Mouse (Mus musculus) kidney, adult 11 months (tissue): Measurements from ENCODE around the gene Lhpp.
"Not testable (repeated sequence)": the region's sequence is repeated elsewhere in the genome, so short reads cannot be mapped to it uniquely, and the experiment has no call there.

ENCODE experiments used
- DNase-seq: peaks from one replicate; pipeline ENCODE4 v3.0.0; 2022

Gene Lhpp

DNA sequence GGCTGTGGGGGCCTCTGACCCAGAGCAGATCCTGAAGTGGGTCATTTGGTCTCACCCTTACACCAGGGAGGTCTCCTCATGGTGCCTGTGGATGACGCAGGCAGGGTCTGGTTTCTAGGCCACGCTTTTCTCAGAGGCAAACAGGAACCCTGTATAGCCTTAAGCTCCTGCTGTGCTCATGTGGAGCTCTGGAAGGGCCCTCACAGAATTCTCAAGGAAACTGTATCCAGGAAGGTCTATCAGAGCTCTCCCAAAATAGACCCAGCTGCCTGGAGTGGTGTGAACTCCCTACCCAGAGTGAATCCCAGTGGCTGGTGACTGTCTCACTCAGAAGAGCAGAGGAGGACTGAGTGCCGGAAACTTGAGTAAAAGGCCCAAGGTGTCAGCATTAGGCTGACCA, 44.0 kb downstream of the Lhpp start:
- no peak for DNase-seq

DNA sequence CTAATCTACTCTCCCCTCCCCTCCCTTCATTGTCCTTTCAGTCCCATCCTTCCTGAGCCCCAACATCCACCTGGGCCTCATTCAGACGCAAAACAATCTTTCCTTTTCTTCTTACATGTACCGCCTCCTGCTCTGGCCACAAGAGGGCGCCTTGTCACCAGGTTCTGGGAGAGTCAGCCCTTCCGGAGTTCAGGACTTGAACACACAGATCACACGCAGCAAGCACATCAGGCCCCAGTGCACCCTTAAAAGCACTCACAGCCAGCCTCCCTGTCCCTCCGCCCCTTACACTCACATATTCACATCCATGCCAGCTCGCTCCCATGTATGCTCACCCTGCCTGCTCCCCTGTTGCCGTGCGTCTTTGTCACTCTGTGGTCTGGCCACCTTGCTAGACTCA, 45.6 kb downstream of the Lhpp start:
- DNase-seq: peak; percentile 82

DNA sequence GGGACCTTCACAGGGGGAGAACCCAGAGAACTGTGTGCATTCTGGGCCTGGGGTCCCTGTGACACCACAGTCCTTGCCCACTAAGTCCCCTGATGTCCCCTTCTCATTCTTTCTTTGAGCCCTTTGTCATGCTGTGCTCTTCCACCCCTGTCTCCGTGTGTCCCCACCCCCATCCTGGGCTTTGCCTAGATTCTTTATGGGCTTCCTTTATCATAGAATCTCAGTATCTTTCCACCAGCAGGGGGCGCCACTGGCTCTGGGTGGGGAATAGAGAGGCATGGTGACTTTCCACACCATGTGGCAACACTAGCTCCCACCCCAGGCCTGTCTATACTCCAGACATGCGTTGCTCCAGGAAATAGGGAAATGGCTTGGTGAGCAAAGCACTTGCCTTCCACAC, 46.1 kb downstream of the Lhpp start:
- DNase-seq: peak; percentile 76

DNA sequence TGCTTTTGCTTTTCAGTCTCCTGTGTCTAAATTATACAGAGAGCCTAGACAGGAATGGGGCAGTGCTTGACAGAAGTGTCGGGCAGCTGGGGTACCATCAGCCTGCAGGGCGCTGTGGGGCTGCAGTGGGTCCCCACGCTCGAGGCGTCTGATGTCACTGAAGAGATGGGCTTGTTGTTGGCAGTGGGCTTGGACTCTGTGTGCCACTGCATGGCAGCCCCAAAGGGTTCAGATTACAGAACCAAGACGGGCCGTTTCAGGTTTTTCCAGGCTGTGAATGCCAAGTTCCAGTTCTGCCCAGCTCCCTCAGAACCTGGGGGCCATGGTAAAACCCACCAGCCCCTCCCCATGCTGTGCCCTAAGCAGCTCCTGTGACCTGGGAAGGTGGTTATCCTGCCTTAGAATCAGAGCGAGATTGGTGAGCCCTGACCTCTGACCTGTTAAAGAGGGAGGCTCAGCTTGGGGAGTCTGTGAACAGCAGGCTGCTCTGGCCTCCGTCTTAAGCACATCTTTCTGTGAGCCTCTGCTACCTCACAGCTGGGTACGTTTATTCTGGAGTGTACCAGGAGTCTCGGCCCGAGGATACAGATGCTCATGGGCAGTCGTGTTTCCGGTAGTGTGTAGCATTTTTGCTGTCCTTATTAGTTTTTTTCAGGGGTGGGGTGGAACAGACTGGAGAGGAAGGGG, 47.1 kb downstream of the Lhpp start:
- DNase-seq: no peak

DNA sequence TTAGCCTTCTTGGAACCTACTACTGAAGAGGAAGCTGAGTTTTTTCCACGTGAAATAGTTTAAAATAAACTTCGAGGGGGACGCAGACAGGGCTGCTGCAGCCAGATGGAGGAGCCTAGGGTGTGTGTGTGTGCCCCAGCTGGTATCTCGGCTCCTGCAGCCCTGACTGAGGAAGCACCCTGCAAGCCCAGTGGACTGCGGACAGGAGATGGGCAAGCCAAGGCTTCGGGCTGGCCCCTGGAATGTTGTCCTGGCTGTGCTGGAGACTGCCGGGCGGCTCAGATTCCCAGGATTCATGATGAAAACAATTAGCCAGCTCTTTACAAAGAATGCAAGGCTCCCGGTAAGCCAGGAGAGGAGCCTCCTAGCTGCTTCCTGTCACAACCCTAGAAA, 47.6 kb downstream of the Lhpp start:
- DNase-seq: peak; percentile 41

DNA sequence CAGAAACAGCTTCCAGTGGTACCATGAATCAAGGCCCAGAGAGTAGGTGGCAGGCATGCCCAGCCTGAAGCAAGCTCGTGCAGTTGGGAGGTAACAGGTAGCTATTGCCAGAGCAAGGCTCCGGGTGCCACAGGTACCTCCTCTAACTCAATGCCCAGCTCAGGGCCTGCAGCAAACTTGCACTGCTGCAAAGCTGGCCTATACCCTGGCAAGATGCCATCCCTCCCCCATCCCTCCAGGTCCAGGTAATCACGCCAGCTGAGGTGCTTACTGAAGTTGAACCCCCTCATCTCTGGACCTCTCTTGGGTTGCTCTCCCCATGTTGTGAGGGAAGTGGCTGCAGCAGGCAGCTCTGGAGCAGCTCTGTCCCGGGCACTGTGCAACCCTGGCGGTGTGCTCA, 48.2 kb downstream of the Lhpp start:
- peak; percentile 30 for DNase-seq

DNA sequence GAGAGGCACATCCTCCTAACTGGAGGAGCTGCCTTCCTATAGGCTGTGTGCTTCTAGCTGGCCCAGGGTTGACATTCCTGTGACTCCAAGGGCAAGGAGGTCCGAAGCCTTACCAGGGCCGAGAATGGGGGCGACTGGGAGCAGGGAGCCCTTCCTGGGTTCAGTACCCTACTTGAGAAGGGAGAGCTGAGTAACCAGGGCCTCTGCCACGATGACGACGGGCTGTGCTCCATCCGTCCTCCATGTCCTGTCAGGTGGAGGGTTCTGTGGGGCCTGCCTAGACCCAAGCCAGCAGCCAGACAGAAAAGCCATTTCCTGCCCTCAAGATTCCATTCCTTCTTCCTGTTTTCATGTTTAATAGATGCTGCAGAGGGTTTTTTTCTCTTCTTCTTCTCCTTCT, 49.2 kb downstream of the Lhpp start:
- no peak for DNase-seq

DNA sequence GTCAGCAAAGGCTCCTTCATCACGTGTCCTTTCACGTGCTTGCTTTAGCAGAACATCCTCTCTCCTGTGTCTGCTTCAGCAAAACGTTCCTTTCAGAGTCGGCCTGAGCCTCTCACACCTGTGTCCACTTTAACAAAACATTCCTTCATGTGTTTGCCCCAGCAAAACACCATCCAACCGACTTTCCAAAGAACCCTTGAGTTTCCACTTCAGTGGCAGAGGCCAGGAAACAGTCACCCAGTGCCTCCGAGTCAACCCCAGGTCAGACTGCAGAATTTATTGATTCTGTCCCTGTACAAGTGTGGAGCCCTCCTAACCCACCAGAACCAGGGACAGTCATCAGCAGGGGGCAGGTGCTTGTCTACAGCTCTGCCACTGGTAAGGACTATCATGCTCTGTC, 52.4 kb downstream of the Lhpp start:
- DNase-seq: not testable (repeated sequence)

DNA sequence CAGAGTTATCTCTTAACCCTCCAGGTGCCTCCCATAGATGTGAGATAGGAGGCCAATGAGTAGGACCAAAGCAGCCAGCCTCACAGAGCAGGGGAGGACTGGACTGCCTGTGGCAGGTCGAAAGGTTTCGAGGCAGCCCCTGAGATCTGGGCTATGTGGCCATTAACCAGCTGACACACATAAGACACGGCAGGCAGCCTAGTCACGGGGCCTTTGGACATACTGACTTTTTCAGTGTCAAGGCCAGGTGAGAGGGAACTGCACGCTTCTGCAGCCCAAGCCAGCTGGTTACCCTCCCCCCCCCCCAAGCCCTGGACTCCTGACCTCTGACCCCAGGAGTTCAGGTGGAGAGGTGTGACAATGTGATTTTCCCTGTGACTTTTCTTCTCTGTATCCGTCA, 54.4 kb downstream of the Lhpp start:
- DNase-seq: no peak

DNA sequence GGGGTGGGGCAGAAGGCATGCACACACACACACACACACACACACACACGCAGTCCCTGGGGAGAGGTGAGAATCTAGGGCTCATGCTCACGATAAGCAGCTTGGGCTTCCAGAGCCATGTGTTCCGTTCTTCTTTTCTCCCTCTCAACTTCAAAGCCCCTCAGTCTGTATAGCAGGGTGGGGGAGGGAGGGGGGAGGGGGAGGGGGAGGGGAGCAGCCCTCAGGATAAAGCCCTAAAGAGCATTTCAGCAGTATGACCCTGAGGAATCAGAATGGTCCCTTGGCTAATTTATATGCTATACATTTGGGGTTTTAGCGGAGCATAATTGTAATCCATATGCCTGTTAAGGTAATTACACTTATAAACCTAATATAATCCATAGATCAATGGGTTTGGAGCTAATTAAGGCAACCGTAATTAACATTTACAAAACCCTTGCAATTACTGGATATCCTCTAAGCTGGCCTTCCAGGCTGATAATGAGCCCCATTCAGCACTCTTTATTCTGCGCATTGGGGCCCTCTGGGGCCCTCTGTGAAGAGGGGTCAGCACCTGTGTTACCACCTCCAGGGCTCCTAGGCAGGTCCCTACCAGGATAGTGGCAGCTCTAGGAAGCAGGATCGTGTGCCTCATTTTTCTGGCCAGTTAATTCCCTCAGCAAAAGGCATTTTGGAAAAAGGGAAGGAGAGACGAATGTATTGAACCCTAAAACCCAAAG, 55.4 kb downstream of the Lhpp start:
- DNase-seq: no peak

DNA sequence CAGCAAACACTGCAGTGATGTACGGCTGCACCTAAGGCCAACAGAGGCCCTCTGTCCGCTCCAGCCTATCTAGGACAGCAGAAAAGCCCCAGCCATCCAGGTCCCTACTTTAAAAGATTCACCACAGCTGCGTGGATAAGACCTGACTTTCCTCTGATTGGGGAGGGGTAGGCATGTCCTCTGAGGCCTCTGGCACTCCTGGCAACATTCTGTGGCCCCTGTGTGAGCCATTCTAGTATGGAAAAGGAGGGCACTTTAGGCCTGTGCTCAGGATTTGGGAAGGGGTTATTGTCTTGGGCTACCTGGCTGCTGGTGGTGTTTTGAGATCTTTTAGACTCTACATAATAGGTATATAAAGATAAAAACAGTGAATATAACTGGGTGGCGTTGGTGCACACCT, 56.1 kb downstream of the Lhpp start:
- no peak for DNase-seq

DNA sequence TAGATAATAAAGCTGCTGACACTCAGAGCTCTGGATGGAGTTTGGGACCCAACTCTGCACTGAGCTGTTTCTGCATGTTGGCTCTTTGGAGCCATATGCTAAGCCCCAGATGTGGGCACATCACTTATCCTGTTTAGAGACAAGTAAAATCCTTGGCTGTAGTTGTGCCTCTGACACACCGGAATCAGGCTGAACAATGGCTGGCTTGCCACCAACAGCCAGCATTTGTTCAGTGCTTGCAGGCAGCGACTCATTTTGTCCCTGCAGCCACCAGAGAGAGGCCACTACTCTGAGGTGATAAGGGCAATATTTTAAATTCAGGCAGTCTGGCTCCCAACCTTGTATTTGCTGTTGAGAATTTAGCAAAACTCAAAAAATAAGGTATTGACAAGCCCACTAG, 58.2 kb downstream of the Lhpp start:
- peak; percentile 67 for DNase-seq

DNA sequence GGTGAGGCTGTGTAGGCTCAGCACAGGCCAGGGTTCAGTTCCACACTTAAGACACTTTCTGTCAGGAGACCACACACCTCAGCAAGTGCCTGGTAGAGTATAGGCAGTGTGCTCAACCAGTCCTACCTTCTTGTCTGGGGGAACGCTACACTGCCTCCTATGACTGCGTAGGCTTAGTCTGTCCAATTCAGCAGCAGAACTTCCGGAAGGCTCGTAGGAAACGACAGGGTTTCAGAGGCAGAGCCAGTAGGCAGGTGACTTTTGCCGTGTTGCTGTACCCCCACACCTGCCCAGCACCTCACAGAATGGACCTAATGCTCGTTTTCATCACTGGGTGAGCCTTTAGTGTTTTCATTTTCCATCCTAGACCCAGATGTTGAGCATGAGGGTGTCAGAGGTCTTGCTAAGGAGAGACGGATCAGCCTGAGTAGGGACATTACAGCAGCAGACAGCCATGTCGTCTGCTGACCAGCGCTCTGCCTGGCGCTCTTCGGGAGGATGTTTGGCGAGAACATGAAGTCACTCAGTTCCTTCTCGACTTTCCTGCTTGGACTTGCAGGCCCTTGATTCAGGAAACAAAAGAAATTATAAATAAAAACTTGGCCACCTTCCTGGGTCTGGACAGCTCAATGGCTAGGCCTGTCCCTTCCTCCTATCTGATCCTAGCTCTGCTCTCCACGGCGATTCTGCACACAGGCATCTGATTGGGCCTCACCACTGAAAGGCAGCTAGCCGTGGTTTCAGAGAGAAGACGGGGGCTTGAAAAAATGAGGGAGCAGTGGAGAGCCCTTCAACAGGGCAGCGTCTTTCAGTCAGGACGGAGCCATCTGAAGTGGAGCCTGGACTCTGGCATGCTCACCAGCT, 59.8 kb downstream of the Lhpp start:
- no peak for DNase-seq

DNA sequence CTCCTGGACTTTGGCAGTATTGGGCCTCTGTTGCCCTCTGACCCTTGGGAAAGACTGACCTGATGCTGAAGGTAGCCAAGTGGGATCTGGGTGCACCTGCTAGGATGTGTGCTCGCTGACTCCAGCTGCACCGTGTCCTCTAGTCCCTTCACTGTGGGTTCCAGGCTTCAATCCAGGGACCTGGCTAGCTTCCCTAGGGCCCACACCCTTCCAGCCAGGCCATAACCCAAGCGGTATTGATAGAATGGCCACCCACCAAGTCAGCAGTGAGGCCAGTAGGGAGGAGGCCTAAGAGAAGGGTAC, 60.4 kb downstream of the Lhpp start:
- peak; percentile 86 for DNase-seq

DNA sequence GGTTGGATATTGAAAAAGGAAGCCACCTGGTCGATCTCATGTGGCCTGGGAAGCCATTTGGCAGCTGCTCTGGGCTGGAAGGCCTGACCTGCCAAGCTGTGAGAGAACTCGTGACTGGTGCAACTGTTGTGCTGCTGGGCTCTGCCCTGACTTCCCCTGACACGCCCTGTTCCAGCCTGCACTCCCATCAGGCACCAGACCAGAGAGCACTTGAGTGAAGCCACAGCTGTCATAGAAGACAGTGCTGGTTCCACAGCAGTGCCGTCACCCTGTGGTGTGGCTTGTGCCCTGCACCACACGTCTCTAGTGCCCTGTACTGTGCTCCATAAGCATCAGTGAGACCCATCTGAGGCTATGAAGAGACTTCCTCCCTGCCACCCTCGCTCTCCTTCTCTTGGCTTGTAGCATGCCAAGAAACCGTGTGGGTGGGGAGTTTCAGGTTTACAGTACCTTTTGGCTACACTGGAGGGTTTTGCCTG, 62.1 kb downstream of the Lhpp start:
- DNase-seq: peak; percentile 66

DNA sequence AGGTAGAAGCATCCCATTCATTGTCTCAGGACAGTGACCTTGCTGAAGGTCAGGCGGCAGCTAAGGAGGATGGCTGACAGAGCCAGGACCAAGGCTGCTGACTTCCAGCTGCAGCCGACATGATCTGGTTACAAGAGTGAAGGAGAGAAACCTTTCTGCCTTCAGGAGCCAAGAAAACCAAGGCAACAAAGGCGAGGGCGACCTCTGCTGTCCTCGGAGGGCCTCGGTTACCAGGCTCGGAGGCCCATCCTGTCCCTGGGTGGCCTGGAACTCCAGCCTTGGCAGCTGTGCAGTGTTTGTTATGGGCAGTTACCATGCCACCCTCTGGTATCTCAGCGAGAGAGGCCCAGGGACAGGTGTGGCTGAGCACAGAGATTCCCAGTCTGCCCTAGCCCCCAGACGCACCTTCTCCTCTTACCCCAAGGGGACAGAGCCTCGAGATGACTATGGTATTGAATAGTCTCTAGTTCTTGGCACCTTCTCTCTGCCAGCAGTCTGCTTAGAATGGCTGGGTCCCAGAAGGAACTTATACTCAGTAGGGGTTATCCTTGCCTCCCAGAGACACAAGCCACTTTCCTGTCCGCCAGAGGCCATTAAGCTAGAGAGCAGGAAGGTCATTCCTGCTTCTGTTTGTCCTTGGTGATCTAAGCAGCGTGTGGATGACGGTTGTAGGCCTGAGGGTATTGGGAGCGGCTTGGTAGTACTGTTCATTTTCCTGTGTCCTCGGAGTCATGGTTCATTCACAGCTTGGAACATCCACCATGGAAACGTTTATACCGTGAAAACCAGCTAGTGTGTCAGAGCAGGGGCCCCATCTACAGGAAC, 63.7 kb downstream of the Lhpp start:
- peak; percentile 69 for DNase-seq

DNA sequence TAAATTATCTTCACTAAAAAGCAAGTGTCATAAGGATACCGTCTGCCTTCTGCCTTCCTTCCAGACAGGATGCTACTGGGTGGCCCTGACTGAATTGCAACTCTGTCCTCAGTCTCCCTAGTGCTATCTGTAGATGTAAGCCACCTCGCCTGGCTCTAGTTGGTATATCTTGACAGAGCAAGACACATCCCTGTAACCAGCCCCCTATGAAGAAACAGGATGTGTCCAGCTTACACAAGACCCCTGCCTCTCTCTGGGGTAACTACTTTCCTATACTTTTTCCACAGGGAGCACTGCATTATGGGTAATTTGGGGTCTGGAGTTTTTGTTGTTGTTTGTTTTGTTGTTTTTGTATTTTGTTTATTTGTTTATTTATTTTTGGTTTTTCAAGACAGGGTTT, 65.5 kb downstream of the Lhpp start:
- DNase-seq: no peak

DNA sequence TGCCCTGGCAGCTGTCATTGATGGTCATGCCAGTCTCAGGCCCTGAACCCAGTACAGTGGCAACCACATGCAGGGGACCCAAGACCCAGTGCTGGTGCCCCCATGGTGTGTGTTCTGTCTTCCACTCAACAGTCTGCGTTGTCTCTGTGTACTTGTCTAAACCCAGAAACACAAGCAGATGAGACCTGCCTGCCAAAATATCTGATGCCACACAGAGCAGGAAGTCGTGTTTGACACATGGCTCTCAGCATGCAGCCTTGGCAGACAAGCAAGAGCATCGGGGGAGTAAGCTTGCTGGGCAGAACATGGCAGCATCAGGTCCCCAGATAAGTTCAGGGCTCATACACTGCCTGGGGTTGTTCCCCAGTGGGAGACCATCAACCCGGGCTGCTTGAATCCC, 68.7 kb downstream of the Lhpp start:
- DNase-seq: no peak

DNA sequence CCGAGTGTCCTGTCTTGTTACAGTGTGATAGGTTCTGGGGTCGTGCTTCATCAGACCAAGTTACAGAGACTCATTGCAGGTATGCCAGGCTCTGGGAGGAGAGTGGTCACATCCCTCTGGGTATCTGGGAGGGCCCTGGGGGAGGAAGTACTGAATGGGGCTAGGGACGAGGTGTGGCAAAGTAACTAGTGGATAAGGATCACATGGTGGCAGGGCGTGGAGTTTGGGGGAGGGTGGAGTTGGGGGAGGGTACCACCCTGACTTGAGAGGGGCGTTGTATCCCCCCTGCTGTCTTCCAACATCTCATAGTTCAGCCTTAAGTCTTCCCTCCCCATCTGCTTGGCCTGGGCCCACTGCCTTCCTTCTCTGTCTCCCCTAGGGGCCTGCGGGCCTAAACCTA, 69.1 kb downstream of the Lhpp start:
- DNase-seq: no peak

DNA sequence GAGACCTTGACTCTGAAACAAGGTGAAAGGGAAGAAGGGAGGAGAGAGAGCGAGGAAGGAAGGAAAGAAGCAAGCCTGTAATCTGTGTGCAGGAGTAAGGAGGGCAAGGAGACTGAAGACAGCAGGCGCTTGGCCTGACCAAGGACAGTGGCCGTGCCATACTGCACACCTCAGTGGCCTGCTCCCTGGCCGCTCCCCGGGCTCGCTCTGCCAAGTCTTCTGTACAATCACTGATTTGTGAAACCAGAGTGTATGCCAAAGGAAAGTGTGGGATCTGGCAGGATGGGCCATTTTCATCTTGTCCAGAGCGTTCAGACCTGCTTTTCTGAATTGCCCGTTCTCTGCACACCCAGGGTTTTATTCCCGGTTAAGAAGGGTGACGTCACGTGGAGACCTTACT, 70.9 kb downstream of the Lhpp start:
- DNase-seq: peak; percentile 39

DNA sequence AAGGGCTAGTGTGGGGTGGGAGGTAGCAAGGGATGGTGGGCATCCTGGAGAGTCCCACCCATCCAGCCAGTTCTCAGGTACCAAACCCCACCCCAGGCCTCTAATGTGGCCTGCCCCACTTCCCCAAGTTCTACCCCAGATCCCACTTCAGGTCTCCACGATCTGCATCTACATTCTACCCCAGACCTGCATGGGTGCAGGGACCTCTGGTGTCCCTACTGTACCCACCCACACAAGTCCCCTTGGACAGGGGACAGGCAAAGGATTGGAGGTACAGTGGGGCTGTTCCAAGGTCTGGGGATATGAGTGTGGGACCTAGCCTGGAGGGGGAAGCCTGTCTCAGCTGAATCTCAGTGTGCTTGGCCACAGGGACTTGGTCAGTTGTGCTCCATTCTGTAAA, 71.4 kb downstream of the Lhpp start:
- no peak for DNase-seq

DNA sequence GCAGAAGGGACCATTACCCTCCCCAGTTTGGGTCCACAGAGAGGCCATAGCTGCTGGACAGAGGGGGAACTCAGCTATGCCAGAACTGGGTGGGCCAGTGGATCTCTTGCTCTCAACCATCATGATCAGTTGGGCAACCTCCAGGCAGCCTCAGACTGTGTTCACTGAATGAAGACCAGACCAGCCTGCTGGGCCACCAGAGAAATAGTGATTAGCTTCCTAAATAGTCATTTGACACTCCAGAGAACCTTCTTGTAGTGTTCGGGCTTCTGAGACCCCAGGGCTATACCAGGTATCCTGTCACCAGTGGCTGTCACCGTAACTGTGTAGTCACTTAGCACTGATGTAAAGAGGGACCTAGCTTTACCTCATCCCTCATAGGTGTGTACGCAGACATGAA, 71.9 kb downstream of the Lhpp start:
- DNase-seq: no peak

DNA sequence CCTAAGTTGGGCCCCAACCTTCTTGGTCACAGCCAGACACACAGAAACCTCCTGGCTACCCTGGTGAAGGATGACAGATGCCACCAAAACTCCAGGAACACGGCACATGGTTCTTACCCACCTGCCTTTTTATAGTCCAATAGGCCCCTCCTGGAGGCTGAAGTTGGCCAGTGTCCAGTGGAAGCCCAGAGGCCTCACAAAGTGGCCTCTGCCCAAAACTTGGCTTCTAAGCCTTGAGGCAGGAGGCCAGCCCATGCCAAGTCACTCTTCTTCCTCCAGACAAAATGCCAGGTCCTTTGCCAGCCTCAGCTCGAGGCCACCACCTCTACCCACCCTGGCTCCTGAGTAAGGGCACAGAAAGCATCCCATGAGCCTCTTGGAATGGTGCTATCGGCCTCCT, 72.5 kb downstream of the Lhpp start:
- DNase-seq: no peak
